Mouse (Mus musculus) C2C12 (cell line): ENCODE measurements around the gene Gm8369. TPM values are rescaled to one million over a fixed set of nuclear protein-coding genes. Genes with fewer than 3 reads are reported as not detected.
"Not testable (repeated sequence)": the region's sequence is repeated elsewhere in the genome, so short reads cannot be mapped to it uniquely, and the experiment has no call there.

ENCODE experiments used
- H3K27me3 ChIP-seq: one replicate; pipeline ENCODE4 v1.6.1; 2011; ENCODE audit not compliant: control insufficient read depth, insufficient read depth, insufficient read length
- H3K36me3 ChIP-seq: one replicate; pipeline ENCODE4 v1.6.1; 2011; ENCODE audit not compliant: control insufficient read depth, insufficient read depth
- H3K4me3 ChIP-seq: one replicate; pipeline ENCODE4 v1.5.1; 2011; ENCODE audit warnings: mild to moderate bottlenecking, control low read depth; ENCODE audit not compliant: poor library complexity, insufficient read depth, severe bottlenecking
- H3K79me2 ChIP-seq: one replicate; pipeline ENCODE4 v1.6.1; 2011; ENCODE audit not compliant: control insufficient read depth, insufficient read depth
- H3K79me3 ChIP-seq: one replicate; pipeline ENCODE4 v1.6.1; 2011; ENCODE audit warnings: low read depth, control low read depth
- H3ac ChIP-seq: one replicate; pipeline ENCODE3; 2011; ENCODE audit warnings: low read depth; ENCODE audit not compliant: control insufficient read depth, insufficient read length
- CEBPB ChIP-seq: IDR thresholded peaks from one replicate; pipeline ENCODE4 v1.6.1; 2011; ENCODE audit warnings: low read depth, mild to moderate bottlenecking, control low read depth, moderate library complexity
- CTCF ChIP-seq: IDR thresholded peaks from one replicate; pipeline ENCODE4 v1.5.1; 2011; ENCODE audit not compliant: control insufficient read depth, insufficient read depth, insufficient read length
- FOSL1 ChIP-seq: IDR thresholded peaks from one replicate; pipeline ENCODE4 v1.8.0; 2011; ENCODE audit warnings: mild to moderate bottlenecking, low read length; ENCODE audit not compliant: poor library complexity, insufficient read depth, severe bottlenecking
- MAX ChIP-seq: IDR thresholded peaks from one replicate; pipeline ENCODE4 v1.6.1; 2011; ENCODE audit warnings: mild to moderate bottlenecking, control low read depth
- MYOD1 ChIP-seq: IDR thresholded peaks from one replicate; pipeline ENCODE4 v1.6.1; 2011; ENCODE audit warnings: low read depth; ENCODE audit not compliant: control insufficient read depth, insufficient read length
- MYOG ChIP-seq: IDR thresholded peaks from one replicate; pipeline ENCODE4 v1.6.1; 2011; ENCODE audit not compliant: control insufficient read depth, insufficient read length; ENCODE audit errors: extremely low read depth
- USF1 ChIP-seq: IDR thresholded peaks from one replicate; pipeline ENCODE4 v1.6.1; 2011; ENCODE audit warnings: low read depth, mild to moderate bottlenecking, control low read depth, moderate library complexity
- polyA plus RNA-seq: library from polyadenylated mRNA; unstranded; fragments of >200 nt; fragmentation: generic; extraction: Trizol; gene quantifications from one replicate; pipeline ENCODE4 v1.2.1, GENCODE M21; 2012; ENCODE audit warnings: missing spikeins

The Gm8369 gene
- polyA plus RNA-seq, 1 experiment = not detected

GRCm38 (mm10) chr19:11491406-11492189, 5.9 kb downstream of the Gm8369 start:
- TF ChIP-seq FOSL1 (no peak), CEBPB (no peak), CTCF (no peak), MYOG (no peak), USF1 (no peak), MAX (no peak), MYOD1 (no peak)
- Histone ChIP-seq H3K4me3 (no peak overlapping the region), H3K27me3 (no peaks in the 10 kb centered on the region), H3K79me2 (no peaks in the 10 kb centered on the region), H3K36me3 (no peaks in the 10 kb centered on the region), H3K79me3 (no peaks in the 10 kb centered on the region), H3ac (no peak overlapping the region)

DNA sequence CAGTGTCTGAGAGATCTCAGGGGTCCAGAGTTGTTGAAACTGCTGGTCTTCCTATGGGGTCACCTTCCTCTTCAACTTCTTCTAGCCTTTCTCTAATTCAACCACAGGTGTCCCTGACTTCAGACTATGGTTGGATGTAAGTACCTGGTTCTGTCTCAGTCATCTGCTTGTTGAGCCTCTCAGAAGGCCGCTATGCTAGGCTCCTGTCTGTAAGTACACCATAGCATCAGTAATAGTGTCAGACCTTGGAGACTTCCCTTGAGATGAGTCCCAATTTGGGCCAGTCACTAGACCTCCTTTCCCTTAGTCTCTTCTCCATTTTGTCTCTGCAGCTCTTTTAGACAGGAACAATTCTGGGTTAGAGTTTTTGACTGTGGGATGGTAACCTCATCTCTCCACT, 6.9 kb downstream of the Gm8369 start:
- Histone ChIP-seq H3ac (no peak overlapping the region), H3K4me3 (no peak overlapping the region), H3K79me2 (no peaks in the 10 kb centered on the region), H3K36me3 (no peaks in the 10 kb centered on the region), H3K79me3 (no peaks in the 10 kb centered on the region), H3K27me3 (no peaks in the 10 kb centered on the region)
- no peak for TF ChIP-seq USF1
- TF ChIP-seq MAX = no peak
- TF ChIP-seq CEBPB = no peak
- TF ChIP-seq MYOD1 = no peak
- no peak for TF ChIP-seq CTCF
- no peak for TF ChIP-seq FOSL1
- no peak for TF ChIP-seq MYOG

DNA sequence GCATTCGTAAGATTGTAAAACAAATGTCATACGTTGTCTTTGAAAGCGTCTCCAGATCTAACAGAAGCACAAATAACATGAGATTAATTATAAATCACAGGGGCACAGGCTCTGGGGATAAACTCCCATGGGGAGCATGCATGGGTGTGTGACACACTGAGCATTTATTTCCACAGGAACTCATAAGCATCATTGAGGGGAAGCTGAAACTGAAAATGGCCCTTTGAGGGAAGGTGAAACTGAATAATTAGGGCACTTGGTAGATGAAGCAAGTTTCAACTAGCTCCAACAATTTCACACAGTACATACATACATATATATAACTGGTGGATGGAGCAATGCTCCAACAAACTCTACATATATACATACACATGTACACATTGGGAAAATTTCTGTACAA, 8.8 kb downstream of the Gm8369 start:
- no peaks in the 10 kb centered on the region for H3K36me3 ChIP-seq
- H3K27me3 ChIP-seq = no peaks in the 10 kb centered on the region

DNA sequence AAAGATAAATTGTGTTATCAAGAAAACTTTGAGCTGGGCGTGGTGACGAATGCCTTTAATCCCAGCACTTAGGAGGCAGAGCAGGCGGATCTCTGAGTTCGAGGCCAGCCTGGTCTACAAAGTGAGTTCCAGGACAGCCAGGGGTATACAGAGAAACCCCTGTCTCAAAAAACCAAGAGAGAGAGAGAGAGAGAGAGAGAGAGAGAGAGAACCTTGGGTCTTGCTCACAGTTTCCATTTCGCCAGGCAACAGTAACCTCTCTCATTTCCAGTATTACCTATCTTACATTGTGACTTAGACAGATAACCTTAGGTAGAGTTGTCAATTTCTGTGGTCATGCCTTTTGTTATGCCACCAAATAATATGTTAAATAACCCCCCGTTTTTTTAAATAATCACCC, 10.6 kb downstream of the Gm8369 start:
- no peaks in the 10 kb centered on the region for H3K27me3 ChIP-seq

More for the DNA sequence above, 8.8 kb downstream of the Gm8369 start:
- no peaks in the 10 kb centered on the region for H3K79me2 ChIP-seq
- H3ac ChIP-seq = no peak overlapping the region
- no peak overlapping the region for H3K4me3 ChIP-seq
- no peaks in the 10 kb centered on the region for H3K79me3 ChIP-seq
- TF ChIP-seq MYOG = no peak
- TF ChIP-seq MYOD1 = no peak
- TF ChIP-seq CTCF = no peak
- TF ChIP-seq CEBPB = no peak
- TF ChIP-seq USF1 = no peak
- no peak for TF ChIP-seq MAX
- TF ChIP-seq FOSL1 = no peak

GRCm38 (mm10) chr19:11497300-11497699, 11.6 kb downstream of the Gm8369 start:
- H3K27me3 ChIP-seq, H3K79me2 ChIP-seq, H3K36me3 ChIP-seq, H3ac ChIP-seq, H3K4me3 ChIP-seq, H3K79me3 ChIP-seq: not testable (repeated sequence)

More for the DNA sequence above, 10.6 kb downstream of the Gm8369 start:
- no peaks in the 10 kb centered on the region for H3K79me3 ChIP-seq
- no peak overlapping the region for H3K4me3 ChIP-seq
- no peaks in the 10 kb centered on the region for H3K79me2 ChIP-seq
- TF ChIP-seq MYOD1 = no peak
- TF ChIP-seq USF1 = no peak
- no peak for TF ChIP-seq MAX
- TF ChIP-seq CTCF = no peak
- no peak for TF ChIP-seq MYOG
- no peak for TF ChIP-seq FOSL1
- no peak for TF ChIP-seq CEBPB
- H3ac ChIP-seq = no peak overlapping the region
- H3K36me3 ChIP-seq = no peaks in the 10 kb centered on the region

- H3ac ChIP-seq = no peak overlapping the region
- H3K79me3 ChIP-seq = no peaks in the 10 kb centered on the region
- H3K27me3 ChIP-seq = no peaks in the 10 kb centered on the region
- TF ChIP-seq USF1 (no peak), MAX (no peak), MYOD1 (no peak), FOSL1 (no peak), CEBPB (no peak), MYOG (no peak), CTCF (no peak)
- H3K36me3 ChIP-seq = no peaks in the 10 kb centered on the region
- no peak overlapping the region for H3K4me3 ChIP-seq
- H3K79me2 ChIP-seq = no peaks in the 10 kb centered on the region
Observed at GRCm38 (mm10) chr19:11500796-11501195, 15.1 kb downstream of the Gm8369 start.
